Mouse (Mus musculus): ENCODE measurements at regions not wholly inside any gene's neighbourhood (a gene's known extent, or its start where the extent isn't known, plus 50 kb on each side); places are given as distances from the start of the nearest gene placed in this dataset.

- Histone ChIP-seq H3K4me3 (ENCODE audit: low read depth, low read length) (no peak overlapping the region), H3K4me2 (replicated peaks; ENCODE audit: low read depth, low read length) (no peak overlapping the region), H3K27me3 (ENCODE audit: control insufficient read depth, insufficient read depth, low read length) (no peaks in the 10 kb centered on the region), H3K36me3 (ENCODE audit: control insufficient read depth, insufficient read depth, low read length) (no peaks in the 10 kb centered on the region), H3K9ac (replicated peaks; ENCODE audit: low read depth, low read length) (no peak overlapping the region), H3K27ac (ENCODE audit: low read length) (no peak overlapping the region), H3K4me1 (ENCODE audit: control insufficient read depth, insufficient read depth, low read length) (no peaks in the 10 kb centered on the region; the same call in 1 of the 2 replicates), H3K9me3 (ENCODE audit: control insufficient read depth, low read depth, low read length) (no peaks in the 10 kb centered on the region)
- ATAC-seq (ENCODE audit: insufficient number of reproducible peaks, insufficient read depth, low FRiP score, low read depth), result no peak
- WGBS, result 79% methylated on average over 9 of the region's 9 CpGs
These were observed 52.7 kb upstream of the Olig2 start for GRCm38 (mm10) chr16:91172510-91172909.

GRCm38 (mm10) chr16:91173241-91173640, 52.0 kb upstream of the Olig2 start:
- Histone ChIP-seq H3K27me3 (ENCODE audit: control insufficient read depth, insufficient read depth, low read length) (no peaks in the 10 kb centered on the region), H3K9ac (replicated peaks; ENCODE audit: low read depth, low read length) (no peak overlapping the region), H3K9me3 (ENCODE audit: control insufficient read depth, low read depth, low read length) (no peaks in the 10 kb centered on the region), H3K27ac (ENCODE audit: low read length) (no peak overlapping the region), H3K4me2 (replicated peaks; ENCODE audit: low read depth, low read length) (no peak overlapping the region), H3K4me1 (ENCODE audit: control insufficient read depth, insufficient read depth, low read length) (no peaks in the 10 kb centered on the region; the same call in 1 of the 2 replicates), H3K36me3 (ENCODE audit: control insufficient read depth, insufficient read depth, low read length) (no peaks in the 10 kb centered on the region), H3K4me3 (ENCODE audit: low read depth, low read length) (no peak overlapping the region)
- ATAC-seq (ENCODE audit: insufficient number of reproducible peaks, insufficient read depth, low FRiP score, low read depth), result no peak
- 80% methylated on average over 15 of the region's 15 CpGs for WGBS

DNA sequence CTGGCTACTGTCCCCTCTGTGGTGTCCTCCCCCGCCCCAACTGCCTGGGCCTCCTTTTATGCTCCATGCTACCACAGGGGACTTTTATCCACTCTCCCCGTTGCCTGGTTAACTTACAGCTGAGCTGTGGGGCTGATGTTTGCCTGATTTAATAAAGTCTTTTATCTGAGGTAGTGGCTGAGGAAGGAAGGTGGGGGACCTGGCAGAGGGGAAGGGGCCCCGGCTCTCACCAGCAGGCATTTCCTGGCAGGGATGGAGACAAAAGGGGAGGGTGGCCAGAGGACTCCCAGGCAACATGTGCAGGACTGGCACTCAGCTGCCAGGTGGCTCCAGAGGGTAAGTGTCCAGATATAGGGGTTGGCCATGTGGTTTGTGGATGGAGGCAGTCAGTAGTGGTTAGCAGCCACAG, 51.4 kb upstream of the Olig2 start:
- no peak for ATAC-seq (ENCODE audit: insufficient number of reproducible peaks, insufficient read depth, low FRiP score, low read depth)
- no peaks in the 10 kb centered on the region for H3K36me3 ChIP-seq (ENCODE audit: control insufficient read depth, insufficient read depth, low read length)
- no peaks in the 10 kb centered on the region for H3K9me3 ChIP-seq (ENCODE audit: control insufficient read depth, low read depth, low read length)
- H3K4me3 ChIP-seq (ENCODE audit: low read depth, low read length), result no peak overlapping the region
- H3K4me1 ChIP-seq (ENCODE audit: control insufficient read depth, insufficient read depth, low read length), result no peaks in the 10 kb centered on the region; the same call in 1 of the 2 replicates
- H3K27me3 ChIP-seq (ENCODE audit: control insufficient read depth, insufficient read depth, low read length), result no peaks in the 10 kb centered on the region
- WGBS, result 39% methylated on average over 3 of the region's 3 CpGs
- no peak overlapping the region for H3K4me2 ChIP-seq (replicated peaks; ENCODE audit: low read depth, low read length)
- H3K27ac ChIP-seq (ENCODE audit: low read length), result no peak overlapping the region
- H3K9ac ChIP-seq (replicated peaks; ENCODE audit: low read depth, low read length), result no peak overlapping the region

GRCm38 (mm10) chr16:91174401-91174800, 50.9 kb upstream of the Olig2 start:
- Histone ChIP-seq H3K4me3 (ENCODE audit: low read depth, low read length) (no peak overlapping the region), H3K36me3 (ENCODE audit: control insufficient read depth, insufficient read depth, low read length) (no peaks in the 10 kb centered on the region), H3K27me3 (ENCODE audit: control insufficient read depth, insufficient read depth, low read length) (no peaks in the 10 kb centered on the region), H3K27ac (ENCODE audit: low read length) (no peak overlapping the region), H3K9me3 (ENCODE audit: control insufficient read depth, low read depth, low read length) (no peaks in the 10 kb centered on the region), H3K4me1 (ENCODE audit: control insufficient read depth, insufficient read depth, low read length) (no peaks in the 10 kb centered on the region; the same call in 1 of the 2 replicates), H3K9ac (replicated peaks; ENCODE audit: low read depth, low read length) (no peak overlapping the region), H3K4me2 (replicated peaks; ENCODE audit: low read depth, low read length) (no peak overlapping the region)
- ATAC-seq (ENCODE audit: insufficient number of reproducible peaks, insufficient read depth, low FRiP score, low read depth), result no peak
- WGBS, result 58% methylated on average over 4 of the region's 4 CpGs
